ENCODE assay signal across 8 mouse cellular contexts in the genomic region with DNA sequence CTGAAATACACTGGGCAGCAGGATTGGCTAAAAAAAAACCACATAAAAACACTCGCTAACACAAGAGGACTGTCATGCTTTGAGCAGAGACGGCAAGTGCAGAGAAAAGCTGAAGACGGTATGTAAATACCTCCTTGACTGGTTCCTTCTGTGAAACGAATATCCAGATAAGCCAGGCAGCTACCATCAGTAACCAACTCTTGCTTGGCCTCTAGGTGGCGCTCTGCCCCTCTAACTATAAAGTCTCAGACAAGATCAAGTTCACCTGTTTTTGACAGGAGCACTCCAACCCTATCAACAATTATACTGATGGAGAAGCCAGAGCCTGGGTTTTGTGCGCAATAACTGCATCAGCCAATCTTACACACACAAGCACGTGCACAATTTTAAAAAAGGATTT. TPM values are rescaled to one million over a fixed set of nuclear protein-coding genes. Genes with fewer than 3 reads are reported as not detected.
A peak's percentile ranks its signal among the peaks of the same experiment; 100 is the strongest.
DNase-seq lines count a peak whose midpoint lies in the region; ATAC-seq and TF ChIP-seq lines count a peak whose summit lies in the region.

No protein-coding gene starts in this region.

- H3K4me1 ChIP-seq in hindbrain, embryonic 11.5 days (replicated peaks; ENCODE audit: control insufficient read depth, insufficient read depth, low read length) = no peaks in the 10 kb centered on the region
- H3K4me1 ChIP-seq in hindbrain, embryonic 12.5 days = no peaks in the 10 kb centered on the region
- H3K4me1 ChIP-seq in bone marrow macrophage, adult 2 months (ENCODE audit: control insufficient read depth, insufficient read depth, low read length) = no peaks in the 10 kb centered on the region
- no peaks in the 10 kb centered on the region for H3K4me1 ChIP-seq in hindbrain, embryonic 16.5 days (ENCODE audit: control insufficient read depth, insufficient read depth, low read depth, low read length)
- no peaks in the 10 kb centered on the region for H3K4me1 ChIP-seq in midbrain, postnatal 0 days (ENCODE audit: insufficient read depth, low read length)

- intact Hi-C loops in left cerebral cortex, adult 2 months (cut with DNase I) = loop anchor here (5.0 kb wide), 1 partner anchor 47 kb away; a partner anchor contains a TSS

- no peak overlapping the region for H3K27ac ChIP-seq in hindbrain, embryonic 11.5 days (ENCODE audit: low read depth, low read length)
- H3K27ac ChIP-seq in hindbrain, embryonic 12.5 days = no peak overlapping the region
- no peak overlapping the region for H3K27ac ChIP-seq in bone marrow macrophage, adult 2 months (ENCODE audit: insufficient read depth, low read depth, low read length)
- H3K27ac ChIP-seq in hindbrain, embryonic 16.5 days (ENCODE audit: low read depth, low read length) = no peak overlapping the region
- H3K27ac ChIP-seq in left cerebral cortex, adult 2 months = no peak overlapping the region
- no peak overlapping the region for H3K27ac ChIP-seq in midbrain, postnatal 0 days (ENCODE audit: low read depth, low read length)

- ATAC-seq in hindbrain, embryonic 11.5 days (ENCODE audit: low FRiP score) = no peak
- no peak for ATAC-seq in hindbrain, embryonic 12.5 days (ENCODE audit: low FRiP score)
- ATAC-seq in erythroblast, adult 5-6 weeks (replicated peaks; ENCODE audit: low FRiP score, poor library complexity, severe bottlenecking) = peak; percentile 75
- ATAC-seq in hindbrain, embryonic 16.5 days = peak; percentile 34; the same call in 1 of the 2 replicates
- ATAC-seq in midbrain, postnatal 0 days (ENCODE audit: low FRiP score) = no peak

- no peak overlapping the region for H3K9ac ChIP-seq in hindbrain, embryonic 11.5 days (ENCODE audit: low read depth, low read length)
- H3K9ac ChIP-seq in hindbrain, embryonic 12.5 days = no peak overlapping the region
- no peak overlapping the region for H3K9ac ChIP-seq in hindbrain, embryonic 16.5 days (ENCODE audit: low read depth, low read length)
- no peak overlapping the region for H3K9ac ChIP-seq in midbrain, postnatal 0 days (replicated peaks; ENCODE audit: low read length, poor library complexity, severe bottlenecking)

- peak; percentile 79 for DNase-seq in hindbrain, embryonic 11.5 days (ENCODE audit: low spot score)
- DNase-seq in left cerebral cortex, adult 2 months (ENCODE audit: extremely low spot score in 1 of 2, low spot score in 2 of 2) = peak; percentile 65 to 80
- peak; percentile 78 for DNase-seq in midbrain, postnatal 0 days (ENCODE audit: low spot score)
- peak; percentile 79 to 92 for DNase-seq in spleen, postnatal 4 days (ENCODE audit: low spot score in 2 of 2)

- no peak overlapping the region for H3K4me2 ChIP-seq in hindbrain, embryonic 11.5 days (replicated peaks; ENCODE audit: low read depth, low read length)
- no peak overlapping the region for H3K4me2 ChIP-seq in hindbrain, embryonic 12.5 days (replicated peaks)
- H3K4me2 ChIP-seq in hindbrain, embryonic 16.5 days (ENCODE audit: low read length) = no peak overlapping the region
- H3K4me2 ChIP-seq in midbrain, postnatal 0 days (ENCODE audit: low read depth, low read length, poor library complexity, severe bottlenecking) = no peak overlapping the region

- H3K36me3 ChIP-seq in hindbrain, embryonic 11.5 days (ENCODE audit: control insufficient read depth, insufficient read depth, low read length) = peaks cover 11% of the 10 kb centered on the region
- peaks cover 45% of the 10 kb centered on the region for H3K36me3 ChIP-seq in hindbrain, embryonic 12.5 days
- peaks cover 30% of the 10 kb centered on the region for H3K36me3 ChIP-seq in hindbrain, embryonic 16.5 days (ENCODE audit: control insufficient read depth, insufficient read depth, low read length)
- H3K36me3 ChIP-seq in midbrain, postnatal 0 days (ENCODE audit: insufficient read depth, low read length) = peaks cover 41% of the 10 kb centered on the region

- 0 out of 2 replicates have a peak, but pooled peaks have one; percentile 19 for TF ChIP-seq CTCF in bone marrow macrophage, adult 2 months (IDR thresholded peaks at IDR 0.05; ENCODE audit: low read depth, low read length)
- peak; percentile 90 for TF ChIP-seq CTCF in left cerebral cortex, adult 2 months (IDR thresholded peaks at IDR 0.05)
- TF ChIP-seq CTCF in midbrain, postnatal 0 days (IDR thresholded peaks at IDR 0.05) = peak; percentile 86

- 31% methylated on average over 7 of the region's 7 CpGs for WGBS in hindbrain, embryonic 11.5 days
- WGBS in hindbrain, embryonic 12.5 days = 26% methylated on average over 7 of the region's 7 CpGs
- 26% methylated on average over 7 of the region's 7 CpGs for WGBS in hindbrain, embryonic 16.5 days
- 20% methylated on average over 7 of the region's 7 CpGs for WGBS in midbrain, postnatal 0 days

- no peaks in the 10 kb centered on the region for H3K9me3 ChIP-seq in hindbrain, embryonic 11.5 days (ENCODE audit: control insufficient read depth, low read length)
- no peaks in the 10 kb centered on the region for H3K9me3 ChIP-seq in hindbrain, embryonic 12.5 days (replicated peaks)
- H3K9me3 ChIP-seq in hindbrain, embryonic 16.5 days (ENCODE audit: control insufficient read depth, low read length) = no peaks in the 10 kb centered on the region
- no peaks in the 10 kb centered on the region for H3K9me3 ChIP-seq in midbrain, postnatal 0 days (ENCODE audit: low read length)

- no peak overlapping the region for H3K4me3 ChIP-seq in hindbrain, embryonic 11.5 days (ENCODE audit: low read depth, low read length)
- H3K4me3 ChIP-seq in hindbrain, embryonic 12.5 days = no peak overlapping the region
- H3K4me3 ChIP-seq in bone marrow macrophage, adult 2 months (ENCODE audit: insufficient read depth, low read length) = no peak overlapping the region
- H3K4me3 ChIP-seq in hindbrain, embryonic 16.5 days (ENCODE audit: low read length) = no peak overlapping the region
- H3K4me3 ChIP-seq in left cerebral cortex, adult 2 months = no peak overlapping the region
- H3K4me3 ChIP-seq in midbrain, postnatal 0 days (ENCODE audit: low read depth, low read length) = no peak overlapping the region

- H3K27me3 ChIP-seq in hindbrain, embryonic 11.5 days (ENCODE audit: control insufficient read depth, insufficient read depth, low read length) = peaks cover 3% of the 10 kb centered on the region; the same call in 1 of the 2 replicates
- H3K27me3 ChIP-seq in hindbrain, embryonic 12.5 days = peaks cover 9% of the 10 kb centered on the region
- peaks cover under 1% of the 10 kb centered on the region; the same call in 1 of the 2 replicates for H3K27me3 ChIP-seq in hindbrain, embryonic 16.5 days (replicated peaks; ENCODE audit: control insufficient read depth, insufficient read depth, low read length)
- no peaks in the 10 kb centered on the region for H3K27me3 ChIP-seq in midbrain, postnatal 0 days (ENCODE audit: insufficient read depth, low read length)

- no peak for TF ChIP-seq POLR2A in bone marrow macrophage, adult 2 months (IDR thresholded peaks at IDR 0.05; ENCODE audit: borderline replicate concordance, low read depth, low read length)

RNA-seq across cellular contexts. Expression of a gene that starts 7.0 kb away (rescaled TPM):
- 63.7 and 67.2 TPM in 2 replicates for polyA plus RNA-seq in hindbrain, embryonic 11.5 days (2014; fragmentation: Nextera tagmentation; extraction: Ambion mirVana)
- 59.3 and 105 TPM in 2 replicates for polyA plus RNA-seq in hindbrain, embryonic 12.5 days (2016; fragmentation: Nextera tagmentation; extraction: Ambion mirVana)
- polyA plus RNA-seq in bone marrow macrophage, adult 2 months (2012; ENCODE audit: insufficient read depth, insufficient read length, missing spikeins) = 7.0 and 8.9 TPM in 2 replicates
- total RNA-seq in erythroblast, adult 5-6 weeks (2015; ENCODE audit: low replicate concordance) = not detected in 2 replicates
- total RNA-seq in erythroblast, adult 5-6 weeks (2017; ENCODE audit: low replicate concordance) = 3.3 and 4.9 TPM in 2 replicates
- 10.6 and 41.1 TPM in 2 replicates for polyA plus RNA-seq in hindbrain, embryonic 16.5 days (2015; fragmentation: Nextera tagmentation; extraction: Ambion mirVana)
- total RNA-seq in left cerebral cortex, adult 2 months (2021) = 1 to 10 TPM; 7.0 to 8.8 TPM
- total RNA-seq in midbrain, postnatal 0 days (2014; rRNA removed) = 1.5 and 3.1 TPM in 2 replicates
- 6.2 and 6.6 TPM in 2 replicates for polyA plus RNA-seq in midbrain, postnatal 0 days (2015; fragmentation: Nextera tagmentation; extraction: Ambion mirVana)

RNA-seq across cellular contexts. Expression of a gene that starts 23.8 kb away (rescaled TPM):
- polyA plus RNA-seq in hindbrain, embryonic 11.5 days (2014; fragmentation: Nextera tagmentation; extraction: Ambion mirVana) = 0.64 and 0.79 TPM in 2 replicates
- polyA plus RNA-seq in hindbrain, embryonic 12.5 days (2016; fragmentation: Nextera tagmentation; extraction: Ambion mirVana) = 1.3 and 1.5 TPM in 2 replicates
- 5.7 and 6.0 TPM in 2 replicates for polyA plus RNA-seq in bone marrow macrophage, adult 2 months (2012; ENCODE audit: insufficient read depth, insufficient read length, missing spikeins)
- 0.63 TPM in 1 of 2 replicates, not detected in the other for total RNA-seq in erythroblast, adult 5-6 weeks (2015; ENCODE audit: low replicate concordance)
- total RNA-seq in erythroblast, adult 5-6 weeks (2017; ENCODE audit: low replicate concordance) = 0.56 and 0.77 TPM in 2 replicates
- polyA plus RNA-seq in hindbrain, embryonic 16.5 days (2015; fragmentation: Nextera tagmentation; extraction: Ambion mirVana) = 0.23 and 0.47 TPM in 2 replicates
- not detected for total RNA-seq in left cerebral cortex, adult 2 months (2021)
- total RNA-seq in midbrain, postnatal 0 days (2014; rRNA removed) = 0.05 and 0.52 TPM in 2 replicates
- 0.69 and 1.1 TPM in 2 replicates for polyA plus RNA-seq in midbrain, postnatal 0 days (2015; fragmentation: Nextera tagmentation; extraction: Ambion mirVana)

RNA-seq across cellular contexts. Expression of a gene that starts 31.1 kb away (rescaled TPM):
- 34.8 and 37.6 TPM in 2 replicates for polyA plus RNA-seq in hindbrain, embryonic 11.5 days (2014; fragmentation: Nextera tagmentation; extraction: Ambion mirVana)
- polyA plus RNA-seq in hindbrain, embryonic 12.5 days (2016; fragmentation: Nextera tagmentation; extraction: Ambion mirVana) = 22.6 and 26.8 TPM in 2 replicates
- polyA plus RNA-seq in bone marrow macrophage, adult 2 months (2012; ENCODE audit: insufficient read depth, insufficient read length, missing spikeins) = 32.5 and 39.2 TPM in 2 replicates
- total RNA-seq in erythroblast, adult 5-6 weeks (2015; ENCODE audit: low replicate concordance) = 22.4 and 40.9 TPM in 2 replicates
- 18.0 and 29.2 TPM in 2 replicates for total RNA-seq in erythroblast, adult 5-6 weeks (2017; ENCODE audit: low replicate concordance)
- 8.2 and 10.7 TPM in 2 replicates for polyA plus RNA-seq in hindbrain, embryonic 16.5 days (2015; fragmentation: Nextera tagmentation; extraction: Ambion mirVana)
- 1 to 10 TPM in 1 of 2 experiments, under 1 TPM in 1; 0.41 to 1.7 TPM for total RNA-seq in left cerebral cortex, adult 2 months (2021)
- total RNA-seq in midbrain, postnatal 0 days (2014; rRNA removed) = 1.3 and 16.1 TPM in 2 replicates
- polyA plus RNA-seq in midbrain, postnatal 0 days (2015; fragmentation: Nextera tagmentation; extraction: Ambion mirVana) = 2.3 and 2.8 TPM in 2 replicates

RNA-seq across cellular contexts. Expression of a gene that starts 31.6 kb away (rescaled TPM):
- 60.3 and 64.7 TPM in 2 replicates for polyA plus RNA-seq in hindbrain, embryonic 11.5 days (2014; fragmentation: Nextera tagmentation; extraction: Ambion mirVana)
- polyA plus RNA-seq in hindbrain, embryonic 12.5 days (2016; fragmentation: Nextera tagmentation; extraction: Ambion mirVana) = 60.2 and 65.7 TPM in 2 replicates
- polyA plus RNA-seq in bone marrow macrophage, adult 2 months (2012; ENCODE audit: insufficient read depth, insufficient read length, missing spikeins) = 50.7 and 54.0 TPM in 2 replicates
- total RNA-seq in erythroblast, adult 5-6 weeks (2015; ENCODE audit: low replicate concordance) = 1.7 and 6.7 TPM in 2 replicates
- total RNA-seq in erythroblast, adult 5-6 weeks (2017; ENCODE audit: low replicate concordance) = 35.8 and 52.6 TPM in 2 replicates
- 90.8 and 94.1 TPM in 2 replicates for polyA plus RNA-seq in hindbrain, embryonic 16.5 days (2015; fragmentation: Nextera tagmentation; extraction: Ambion mirVana)
- total RNA-seq in left cerebral cortex, adult 2 months (2021) = 10 to 100 TPM; 74.6 to 77.9 TPM
- 45.4 and 50.4 TPM in 2 replicates for total RNA-seq in midbrain, postnatal 0 days (2014; rRNA removed)
- polyA plus RNA-seq in midbrain, postnatal 0 days (2015; fragmentation: Nextera tagmentation; extraction: Ambion mirVana) = 85.2 and 91.2 TPM in 2 replicates

RNA-seq across cellular contexts. Expression of a gene that starts 31.9 kb away (rescaled TPM):
- polyA plus RNA-seq in hindbrain, embryonic 11.5 days (2014; fragmentation: Nextera tagmentation; extraction: Ambion mirVana) = 49.7 and 60.4 TPM in 2 replicates
- polyA plus RNA-seq in hindbrain, embryonic 12.5 days (2016; fragmentation: Nextera tagmentation; extraction: Ambion mirVana) = 70.5 and 71.7 TPM in 2 replicates
- 168 and 219 TPM in 2 replicates for polyA plus RNA-seq in bone marrow macrophage, adult 2 months (2012; ENCODE audit: insufficient read depth, insufficient read length, missing spikeins)
- total RNA-seq in erythroblast, adult 5-6 weeks (2015; ENCODE audit: low replicate concordance) = 47.8 and 86.3 TPM in 2 replicates
- total RNA-seq in erythroblast, adult 5-6 weeks (2017; ENCODE audit: low replicate concordance) = 197 and 262 TPM in 2 replicates
- 56.2 and 61.1 TPM in 2 replicates for polyA plus RNA-seq in hindbrain, embryonic 16.5 days (2015; fragmentation: Nextera tagmentation; extraction: Ambion mirVana)
- 10 to 100 TPM; 50.7 to 52.2 TPM for total RNA-seq in left cerebral cortex, adult 2 months (2021)
- 41.3 and 44.4 TPM in 2 replicates for total RNA-seq in midbrain, postnatal 0 days (2014; rRNA removed)
- 72.4 and 75.7 TPM in 2 replicates for polyA plus RNA-seq in midbrain, postnatal 0 days (2015; fragmentation: Nextera tagmentation; extraction: Ambion mirVana)

Comparison
In these comparisons a context has a peak if more than half of its experiments do, and no peak if none do; other contexts are left out.
1. ATAC-seq: peak in erythroblast, adult 5-6 weeks (single experiment) and hindbrain, embryonic 16.5 days (single experiment); none in hindbrain, embryonic 11.5 days (single experiment), hindbrain, embryonic 12.5 days (single experiment) and midbrain, postnatal 0 days (single experiment).
2. CTCF ChIP-seq: peak in every context shown above with its lines; median percentile 90 in left cerebral cortex, adult 2 months; 86 in midbrain, postnatal 0 days; 19 in bone marrow macrophage, adult 2 months.
3. Peak in every context shown above with its lines, with median percentiles within 50 percentile points of each other: DNase-seq.